Mouse (Mus musculus) intestine, postnatal 0 days (tissue): ENCODE measurements around the gene Kars. TPM values are rescaled to one million over a fixed set of nuclear protein-coding genes. Genes with fewer than 3 reads are reported as not detected.

Source experiments
- ATAC-seq: fragments of 200-750 bp; cut with Nextera tagmentation; 2 replicates; pipeline ENCODE4 v1.8.0; 2017; ENCODE audit warnings: mild to moderate bottlenecking, moderate TSS enrichment, moderate library complexity
- H3K27ac ChIP-seq: fragments of 300-500 bp; sonication (generic); 2 replicates; pipeline ENCODE4 v1.5.1; 2014; ENCODE audit warnings: mild to moderate bottlenecking, low read depth, low read length, moderate library complexity
- H3K27me3 ChIP-seq: fragments of 300-500 bp; sonication (generic); replicated peaks from 2 replicates; pipeline ENCODE4 v1.6.1; 2014; ENCODE audit warnings: low read length, mixed read lengths; ENCODE audit not compliant: control insufficient read depth, insufficient read depth
- H3K36me3 ChIP-seq: fragments of 300-500 bp; sonication (generic); 2 replicates; pipeline ENCODE4 v1.6.1; 2014; ENCODE audit warnings: mild to moderate bottlenecking, moderate library complexity; ENCODE audit not compliant: control insufficient read depth, insufficient read depth
- H3K4me1 ChIP-seq: fragments of 300-500 bp; sonication (generic); replicated peaks from 2 replicates; pipeline ENCODE4 v1.6.1; 2014; ENCODE audit warnings: antibody characterized with exemption, low read length, mixed read lengths; ENCODE audit not compliant: control insufficient read depth, insufficient read depth
- H3K4me2 ChIP-seq: fragments of 300-500 bp; sonication (generic); replicated peaks from 2 replicates; pipeline ENCODE4 v1.6.1; 2014; ENCODE audit warnings: low read depth, mild to moderate bottlenecking, moderate library complexity
- H3K4me3 ChIP-seq: fragments of 300-500 bp; sonication (generic); 2 replicates; pipeline ENCODE4 v1.5.1; 2014; ENCODE audit warnings: low read depth, low read length
- H3K9ac ChIP-seq: fragments of 300-500 bp; sonication (generic); 2 replicates; pipeline ENCODE4 v1.6.1; 2014; ENCODE audit warnings: mild to moderate bottlenecking, low read depth, low read length
- H3K9me3 ChIP-seq: fragments of 300-500 bp; sonication (generic); 2 replicates; pipeline ENCODE4 v1.6.1; 2016; ENCODE audit warnings: mixed run types; ENCODE audit not compliant: control insufficient read depth
- CTCF ChIP-seq: sonication (generic); IDR thresholded peaks from 2 replicates; pipeline ENCODE4 v1.5.1; 2016; ENCODE audit warnings: low read depth, mild to moderate bottlenecking, control low read depth, antibody characterized with exemption, moderate library complexity
- WGBS: fragments of 180-500 bp; shearing (Covaris S2); extraction: QIAGEN DNeasy Blood & Tissue Kit; methylation state at CpG from one replicate; pipeline ENCODE4 v1.1.7; 2014; 5-methylcytosine and 5-hydroxymethylcytosine counted together
- polyA plus RNA-seq: library from polyadenylated mRNA; unstranded; fragments of >200 nt; fragmentation: Nextera tagmentation; extraction: Ambion mirVana; gene quantifications from 2 replicates; pipeline ENCODE4 v1.2.1, GENCODE M21; 2015

Kars gene
- polyA plus RNA-seq, 1 experiment from 2014 or later, result 63.7 TPM

DNA sequence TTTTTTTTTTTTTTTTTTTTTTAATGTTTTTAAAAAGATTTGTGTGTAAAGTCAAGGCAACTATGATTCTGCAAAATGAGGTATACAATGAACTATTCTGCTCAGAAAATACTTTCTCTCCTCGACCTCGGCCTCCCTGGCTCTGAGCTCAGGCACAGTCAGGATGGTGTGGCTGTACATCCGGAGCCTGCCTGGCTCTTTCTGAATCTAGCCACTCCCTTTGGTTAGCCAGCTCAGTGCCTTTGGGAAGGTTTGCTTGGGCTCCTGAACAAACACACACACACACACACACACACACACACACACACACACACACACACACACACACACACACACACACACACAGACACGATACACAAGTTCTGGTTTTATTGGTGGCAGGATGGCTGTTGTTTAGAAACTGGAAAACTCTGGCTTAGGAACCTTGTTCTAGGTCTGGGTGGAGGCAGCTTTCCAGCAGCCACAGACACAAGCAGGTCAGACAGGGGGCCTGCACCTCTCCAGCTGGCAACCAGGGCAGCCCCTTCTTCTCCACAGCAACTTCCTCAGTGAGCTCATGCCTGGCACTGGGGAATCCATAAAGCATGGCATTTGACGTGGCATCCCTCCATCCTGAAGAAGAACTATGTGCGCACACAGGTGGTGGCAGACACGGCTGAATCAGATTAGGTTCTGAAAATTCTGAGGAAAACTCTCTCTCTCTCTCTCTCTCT is 46.1 kb downstream of the Kars start:
- WGBS, result 63% methylated on average over 7 of the region's 7 CpGs
- no peaks in the 10 kb centered on the region for H3K27me3 ChIP-seq
- no peak overlapping the region for H3K9ac ChIP-seq
- no peak overlapping the region for H3K4me2 ChIP-seq
- no peak for TF ChIP-seq CTCF
- ATAC-seq, result no peak
- no peaks in the 10 kb centered on the region for H3K9me3 ChIP-seq
- no peaks in the 10 kb centered on the region for H3K4me1 ChIP-seq
- H3K4me3 ChIP-seq, result no peak overlapping the region
- no peaks in the 10 kb centered on the region for H3K36me3 ChIP-seq
- no peak overlapping the region for H3K27ac ChIP-seq

DNA sequence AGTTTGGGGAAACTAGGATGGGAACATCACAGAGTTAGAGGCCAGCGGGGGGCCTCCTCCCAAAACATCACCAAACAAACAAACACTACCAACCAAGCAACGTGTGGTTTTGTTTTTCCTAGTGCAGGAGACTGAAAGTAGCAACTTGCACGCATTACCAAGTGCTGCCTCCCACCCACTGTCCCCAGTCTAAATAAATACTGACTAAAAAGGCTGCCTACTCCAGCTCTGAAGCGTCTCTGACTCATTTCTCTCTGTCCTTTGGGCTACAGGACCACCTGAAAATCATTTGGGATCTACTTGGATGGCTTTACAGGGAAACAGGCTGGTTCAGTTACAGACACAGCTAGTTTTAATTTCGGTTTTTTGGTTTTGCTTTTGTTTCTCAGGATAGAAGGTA is 46.8 kb downstream of the Kars start:
- Histone ChIP-seq H3K4me3 (no peak overlapping the region), H3K27ac (no peak overlapping the region), H3K4me2 (no peak overlapping the region), H3K9ac (no peak overlapping the region), H3K36me3 (no peaks in the 10 kb centered on the region; the same call in 1 of the 2 replicates), H3K27me3 (no peaks in the 10 kb centered on the region), H3K4me1 (no peaks in the 10 kb centered on the region), H3K9me3 (no peaks in the 10 kb centered on the region)
- 53% methylated on average over 5 of the region's 5 CpGs for WGBS
- ATAC-seq, result no peak
- no peak for TF ChIP-seq CTCF

DNA sequence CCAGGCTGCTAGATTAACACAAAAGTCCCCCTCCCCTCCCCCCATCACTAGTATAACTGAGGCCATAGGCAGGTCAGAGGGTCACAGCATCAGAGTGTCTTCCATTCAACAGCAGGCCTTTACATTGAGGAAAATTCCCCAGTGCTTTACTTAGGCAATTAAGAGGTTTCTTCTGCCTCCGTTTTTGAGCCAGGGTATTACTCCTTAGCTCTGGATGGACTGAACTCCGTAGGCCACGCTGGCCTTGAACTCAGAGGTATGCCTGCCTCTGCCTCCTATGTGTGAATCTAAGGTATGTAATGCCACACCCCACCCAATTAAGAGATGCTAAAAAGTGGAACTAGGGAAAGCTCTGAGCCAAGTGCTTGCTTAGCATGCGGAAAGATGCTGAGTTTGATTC is 47.6 kb downstream of the Kars start:
- H3K27me3 ChIP-seq, result no peaks in the 10 kb centered on the region
- no peak for TF ChIP-seq CTCF
- no peak overlapping the region for H3K9ac ChIP-seq
- no peak for ATAC-seq
- H3K4me3 ChIP-seq, result no peak overlapping the region
- H3K4me1 ChIP-seq, result no peaks in the 10 kb centered on the region
- H3K27ac ChIP-seq, result no peak overlapping the region
- 87% methylated on average over 4 of the region's 4 CpGs for WGBS
- no peak overlapping the region for H3K4me2 ChIP-seq
- no peaks in the 10 kb centered on the region; the same call in 1 of the 2 replicates for H3K36me3 ChIP-seq
- no peaks in the 10 kb centered on the region for H3K9me3 ChIP-seq

DNA sequence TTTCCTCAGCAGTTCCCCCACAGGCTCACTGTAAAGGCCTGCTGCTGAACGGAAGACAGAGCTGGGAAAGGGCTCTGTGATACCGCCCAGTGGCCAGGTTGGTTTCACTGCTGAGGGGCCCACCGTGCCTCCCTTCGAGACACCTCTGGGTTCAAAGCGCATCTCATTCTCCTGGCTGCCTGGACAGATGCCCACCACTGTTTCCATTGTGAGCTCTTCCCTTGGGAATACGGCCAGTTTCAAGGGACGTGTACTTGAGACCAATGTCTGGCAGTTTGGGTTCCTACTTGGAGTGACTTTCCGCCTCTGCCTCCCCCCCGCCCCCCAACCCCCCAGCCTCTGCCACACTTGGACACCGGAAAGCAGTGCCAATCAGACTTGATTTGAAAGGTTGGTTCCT is 48.0 kb downstream of the Kars start:
- H3K27me3 ChIP-seq, result no peaks in the 10 kb centered on the region
- WGBS, result 77% methylated on average over 10 of the region's 10 CpGs
- H3K9ac ChIP-seq, result no peak overlapping the region
- no peak overlapping the region for H3K27ac ChIP-seq
- H3K9me3 ChIP-seq, result no peaks in the 10 kb centered on the region
- ATAC-seq, result no peak
- H3K4me2 ChIP-seq, result no peak overlapping the region
- no peaks in the 10 kb centered on the region; the same call in 1 of the 2 replicates for H3K36me3 ChIP-seq
- H3K4me1 ChIP-seq, result no peaks in the 10 kb centered on the region
- no peak overlapping the region for H3K4me3 ChIP-seq
- no peak for TF ChIP-seq CTCF

DNA sequence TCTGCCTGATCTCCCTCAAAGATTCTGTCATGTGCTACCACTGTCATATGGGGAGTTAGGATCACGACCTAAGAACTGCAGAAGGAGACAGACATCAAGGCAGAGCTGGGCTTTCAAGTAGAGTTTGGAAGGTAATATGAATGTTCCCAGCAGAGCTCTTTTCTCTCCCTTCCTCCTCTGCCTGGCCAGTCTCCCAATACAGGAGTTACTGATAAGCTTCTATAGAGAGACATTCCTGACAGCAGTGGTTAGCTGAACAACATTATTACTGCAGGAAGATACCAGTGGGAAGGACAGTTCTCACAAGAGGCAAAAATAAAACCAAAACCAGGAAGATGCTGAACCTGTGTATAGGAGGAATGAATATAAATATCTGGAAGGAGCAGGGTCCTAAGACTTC is 48.5 kb downstream of the Kars start:
- Histone ChIP-seq H3K27me3 (no peaks in the 10 kb centered on the region), H3K9me3 (no peaks in the 10 kb centered on the region), H3K27ac (no peak overlapping the region), H3K36me3 (peaks cover 2% of the 10 kb centered on the region), H3K4me2 (no peak overlapping the region), H3K4me1 (no peaks in the 10 kb centered on the region), H3K4me3 (no peak overlapping the region), H3K9ac (no peak overlapping the region)
- no peak for TF ChIP-seq CTCF
- 69% methylated on average over 1 of the region's 1 CpGs for WGBS
- ATAC-seq, result no peak

DNA sequence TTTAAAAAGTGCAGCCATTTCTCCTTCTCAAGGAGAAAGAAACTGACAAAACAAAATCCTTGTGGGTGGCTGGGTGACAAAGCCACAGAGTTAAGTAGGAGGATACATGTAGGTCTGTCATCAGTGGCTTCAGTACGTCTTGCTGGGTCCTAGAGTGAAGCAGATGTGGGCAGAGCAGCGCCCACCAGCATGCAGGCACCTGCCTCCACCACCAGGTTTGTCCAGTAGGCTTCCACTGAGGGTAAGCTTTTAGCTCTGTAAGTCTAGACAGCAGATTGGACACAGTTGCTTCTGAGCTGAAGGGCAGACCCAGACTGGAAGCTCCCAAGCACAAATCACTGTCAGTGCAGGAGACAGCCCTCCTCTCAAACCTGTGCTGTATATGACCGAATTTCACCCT is 49.8 kb downstream of the Kars start:
- Histone ChIP-seq H3K36me3 (peaks cover 13% of the 10 kb centered on the region), H3K4me2 (no peak overlapping the region), H3K27me3 (no peaks in the 10 kb centered on the region), H3K9ac (no peak overlapping the region), H3K4me3 (no peak overlapping the region), H3K27ac (no peak overlapping the region), H3K9me3 (no peaks in the 10 kb centered on the region), H3K4me1 (no peaks in the 10 kb centered on the region)
- TF ChIP-seq CTCF, result peak; percentile 21; the same call in 1 of the 2 replicates
- 77% methylated on average over 3 of the region's 3 CpGs for WGBS
- ATAC-seq, result no peak
